Mouse (Mus musculus) gastrocnemius, postnatal 10 days (tissue): ENCODE data around the gene Gpx4. TPM values are rescaled to one million over a fixed set of nuclear protein-coding genes. Genes with fewer than 3 reads are reported as not detected.
A peak's percentile ranks its signal among the peaks of the same experiment; 100 is the strongest.

ENCODE experiments used
- DNase-seq: peaks from one replicate; pipeline ENCODE4 v3.0.0; 2021; ENCODE audit warnings: mixed read lengths
- total RNA-seq, 2 experiments: library from RNA; stranded (reverse); gene quantifications; 2 replicates each; pipeline ENCODE4 v1.2.3; 2021

The Gpx4 gene
- total RNA-seq, 2 experiments from 2014 or later, result 380 to 398 TPM

- peak; percentile 52 for DNase-seq
Observed at GRCm38 (mm10) chr10:80074813-80075601, 28.0 kb downstream of the Gpx4 start.

GRCm38 (mm10) chr10:80075924-80076323, 29.0 kb downstream of the Gpx4 start:
- DNase-seq, result no peak

GRCm38 (mm10) chr10:80076386-80076785, 29.4 kb downstream of the Gpx4 start:
- no peak for DNase-seq

GRCm38 (mm10) chr10:80077312-80077711, 30.3 kb downstream of the Gpx4 start:
- no peak for DNase-seq

GRCm38 (mm10) chr10:80078366-80078765, 31.4 kb downstream of the Gpx4 start:
- no peak for DNase-seq

- DNase-seq, result no peak
Observed at GRCm38 (mm10) chr10:80080396-80081070, 33.6 kb downstream of the Gpx4 start.

GRCm38 (mm10) chr10:80081075-80081474, 34.1 kb downstream of the Gpx4 start:
- no peak for DNase-seq

- no peak for DNase-seq
Observed at GRCm38 (mm10) chr10:80084817-80085487, 38.0 kb downstream of the Gpx4 start.

GRCm38 (mm10) chr10:80086847-80087246, 39.9 kb downstream of the Gpx4 start:
- no peak for DNase-seq

- no peak for DNase-seq
Observed at GRCm38 (mm10) chr10:80087483-80087882, 40.5 kb downstream of the Gpx4 start.

GRCm38 (mm10) chr10:80089146-80089545, 42.2 kb downstream of the Gpx4 start:
- no peak for DNase-seq

GRCm38 (mm10) chr10:80091527-80091926, 44.6 kb downstream of the Gpx4 start:
- DNase-seq, result peak; percentile 35

GRCm38 (mm10) chr10:80092690-80093089, 45.7 kb downstream of the Gpx4 start:
- DNase-seq, result no peak

- DNase-seq, result no peak
Observed at GRCm38 (mm10) chr10:80094085-80094484, 47.1 kb downstream of the Gpx4 start.

- no peak for DNase-seq
Observed at GRCm38 (mm10) chr10:80094684-80095083, 47.7 kb downstream of the Gpx4 start.

GRCm38 (mm10) chr10:80095547-80095946, 48.6 kb downstream of the Gpx4 start:
- DNase-seq, result no peak

- no peak for DNase-seq
Observed at GRCm38 (mm10) chr10:80097275-80097674, 50.3 kb downstream of the Gpx4 start.

GRCm38 (mm10) chr10:80098630-80099029, 51.7 kb downstream of the Gpx4 start:
- no peak for DNase-seq

- no peak for DNase-seq
Observed at GRCm38 (mm10) chr10:80100982-80101381, 54.0 kb downstream of the Gpx4 start.

- DNase-seq, result peak; percentile 89
Observed at GRCm38 (mm10) chr10:80102216-80102915, 55.4 kb downstream of the Gpx4 start.

- DNase-seq, result no peak
Observed at GRCm38 (mm10) chr10:80103032-80103431, 56.1 kb downstream of the Gpx4 start.

- DNase-seq, result no peak
Observed at GRCm38 (mm10) chr10:80104181-80104580, 57.2 kb downstream of the Gpx4 start.
